Mouse (Mus musculus) heart, embryonic 15.5 days (tissue): Measurements from ENCODE around the gene Zfp995. TPM values are rescaled to one million over a fixed set of nuclear protein-coding genes. Genes with fewer than 3 reads are reported as not detected.
"Not testable (repeated sequence)": the region's sequence is repeated elsewhere in the genome, so short reads cannot be mapped to it uniquely, and the experiment has no call there.

Experiments used
- ATAC-seq: fragments of 200-750 bp; cut with Nextera tagmentation; replicated peaks from 2 replicates; pipeline ENCODE4 v1.8.0; 2017; ENCODE audit warnings: low read depth, moderate TSS enrichment; ENCODE audit not compliant: insufficient number of reproducible peaks, insufficient read depth, low FRiP score
- H3K27ac ChIP-seq: fragments of 300-500 bp; sonication (generic); 2 replicates; pipeline ENCODE4 v1.5.1; 2015; ENCODE audit warnings: mild to moderate bottlenecking, inconsistent platforms
- H3K27me3 ChIP-seq: fragments of 300-500 bp; sonication (generic); 2 replicates; pipeline ENCODE4 v1.6.1; 2015; ENCODE audit warnings: inconsistent platforms
- H3K36me3 ChIP-seq: fragments of 300-500 bp; sonication (generic); 2 replicates; pipeline ENCODE4 v1.6.1; 2015; ENCODE audit warnings: mild to moderate bottlenecking, inconsistent platforms
- H3K4me1 ChIP-seq: fragments of 300-500 bp; sonication (generic); replicated peaks from 2 replicates; pipeline ENCODE4 v1.6.1; 2015; ENCODE audit warnings: inconsistent platforms
- H3K4me2 ChIP-seq: fragments of 300-500 bp; sonication (generic); 2 replicates; pipeline ENCODE4 v1.6.1; 2015; ENCODE audit warnings: inconsistent platforms, mild to moderate bottlenecking, moderate library complexity
- H3K4me3 ChIP-seq: fragments of 300-500 bp; sonication (generic); 2 replicates; pipeline ENCODE4 v1.5.1; 2015; ENCODE audit warnings: mild to moderate bottlenecking, inconsistent platforms
- H3K9ac ChIP-seq: fragments of 300-500 bp; sonication (generic); 2 replicates; pipeline ENCODE4 v1.6.1; 2015; ENCODE audit warnings: mild to moderate bottlenecking, inconsistent platforms
- H3K9me3 ChIP-seq: fragments of 300-500 bp; sonication (generic); replicated peaks from 2 replicates; pipeline ENCODE4 v1.6.1; 2016; ENCODE audit warnings: inconsistent platforms
- WGBS: fragments of 180-500 bp; shearing (Covaris S2); methylation state at CpG from one replicate; pipeline ENCODE4 v1.1.7; 2015; ENCODE audit warnings: mixed read lengths; 5-methylcytosine and 5-hydroxymethylcytosine counted together
- polyA plus RNA-seq: library from polyadenylated mRNA; unstranded; fragments of >200 nt; fragmentation: Nextera tagmentation; extraction: Ambion mirVana; gene quantifications from 2 replicates; pipeline ENCODE4 v1.2.1, GENCODE M21; 2015

Zfp995 gene
- polyA plus RNA-seq = 4.1 and 4.2 TPM in 2 replicates

GRCm38 (mm10) chr17:21909456-21910052 is at the start of gene Zfp995:
Gene Zfp995, minus strand, starts transcription at chr17:21909926.
- Histone ChIP-seq H3K4me3 (peak within 1 kb of the TSS; percentile 81), H3K9ac (peak within 1 kb of the TSS; percentile 70), H3K4me2 (peak within 1 kb of the TSS; percentile 77), H3K27ac (peak within 1 kb of the TSS; percentile 52)
- H3K27me3 ChIP-seq, H3K36me3 ChIP-seq, H3K9me3 ChIP-seq, H3K4me1 ChIP-seq: not testable (repeated sequence)
- under 1% methylated on average over 24 of the region's 24 CpGs for WGBS
- peak; percentile 91 for ATAC-seq

- ATAC-seq = peak; percentile 53
- H3K27ac ChIP-seq = 0 out of 2 replicates have a peak overlapping the region, but pooled peaks have one; percentile 52
- no peaks in the 10 kb centered on the region; the same call in 1 of the 2 replicates for H3K36me3 ChIP-seq
- H3K9ac ChIP-seq = peak overlapping the region; percentile 70
- H3K4me1 ChIP-seq = 0 out of 2 replicates have a peak, but pooled peaks cover 2% of the 10 kb centered on the region
- WGBS = 1% methylated on average over 3 of the region's 3 CpGs
- H3K4me3 ChIP-seq = peak overlapping the region; percentile 81
- H3K9me3 ChIP-seq = no peaks in the 10 kb centered on the region
- no peaks in the 10 kb centered on the region for H3K27me3 ChIP-seq
- peak overlapping the region; percentile 77 for H3K4me2 ChIP-seq
These were observed 687 bp downstream of the Zfp995 start for GRCm38 (mm10) chr17:21909039-21909438.

- no peaks in the 10 kb centered on the region for H3K27me3 ChIP-seq
- no peaks in the 10 kb centered on the region for H3K36me3 ChIP-seq
- H3K4me1 ChIP-seq = no peaks in the 10 kb centered on the region
- 61% methylated on average over 1 of the region's 1 CpGs for WGBS
- no peak overlapping the region for H3K27ac ChIP-seq
- H3K4me2 ChIP-seq = no peak overlapping the region
- H3K9ac ChIP-seq = no peak overlapping the region
- H3K9me3 ChIP-seq = 0 out of 2 replicates have a peak, but pooled peaks cover under 1% of the 10 kb centered on the region
- ATAC-seq = no peak
- H3K4me3 ChIP-seq = no peak overlapping the region
These were observed 38.5 kb downstream of the Zfp995 start for GRCm38 (mm10) chr17:21871256-21871655.

GRCm38 (mm10) chr17:21846322-21846582 is 63.5 kb downstream of the Zfp995 start:
- not testable (repeated sequence) for H3K36me3 ChIP-seq, H3K9ac ChIP-seq, H3K4me1 ChIP-seq, H3K27me3 ChIP-seq, H3K4me2 ChIP-seq, ATAC-seq, H3K9me3 ChIP-seq
- Histone ChIP-seq H3K4me3 (0 out of 2 replicates have a peak overlapping the region, but pooled peaks have one; percentile 75), H3K27ac (peak overlapping the region; percentile 80; the same call in 1 of the 2 replicates)
- WGBS = 91% methylated on average over 8 of the region's 8 CpGs

- Histone ChIP-seq H3K9me3 (no peaks in the 10 kb centered on the region), H3K4me1 (peaks cover 6% of the 10 kb centered on the region; the same call in 1 of the 2 replicates), H3K27me3 (no peaks in the 10 kb centered on the region), H3K4me3 (peak within 1 kb of the TSS; percentile 75), H3K4me2 (peak within 1 kb of the TSS; percentile 67), H3K27ac (peak within 1 kb of the TSS; percentile 80), H3K9ac (peak within 1 kb of the TSS; percentile 80), H3K36me3 (no peaks in the 10 kb centered on the region)
- WGBS = 4% methylated on average over 22 of the region's 22 CpGs
- peak; percentile 94 for ATAC-seq
These were observed 64.0 kb downstream of the Zfp995 start, which contains the start of gene Zfp820 for GRCm38 (mm10) chr17:21845545-21846321. Gene Zfp820, minus strand, starts transcription at chr17:21845772.

- H3K9me3 ChIP-seq = no peaks in the 10 kb centered on the region
- H3K27ac ChIP-seq = no peak overlapping the region
- H3K36me3 ChIP-seq = no peaks in the 10 kb centered on the region
- H3K4me1 ChIP-seq = no peaks in the 10 kb centered on the region
- 70% methylated on average over 2 of the region's 2 CpGs for WGBS
- H3K9ac ChIP-seq = no peak overlapping the region
- no peak overlapping the region for H3K4me2 ChIP-seq
- no peak for ATAC-seq
- no peaks in the 10 kb centered on the region for H3K27me3 ChIP-seq
- H3K4me3 ChIP-seq = no peak overlapping the region
These were observed 71.2 kb downstream of the Zfp995 start for GRCm38 (mm10) chr17:21838510-21838909.

Other genes starting within 250 kb of the Zfp995 start
- 2.6 and 3.9 TPM in 2 replicates for gene Gm10226, start 218.1 kb downstream of the Zfp995 start, polyA plus RNA-seq
- 5.3 and 6.0 TPM in 2 replicates for gene Zfp760, start 202.2 kb downstream of the Zfp995 start, polyA plus RNA-seq
- gene Zfp229, start 179.1 kb downstream of the Zfp995 start, polyA plus RNA-seq = 4.2 and 6.7 TPM in 2 replicates
- 4.5 and 4.9 TPM in 2 replicates for gene Zfp820, start 64.2 kb downstream of the Zfp995 start, polyA plus RNA-seq
- 10.7 and 12.2 TPM in 2 replicates for gene Zfp942, start 52.5 kb upstream of the Zfp995 start, polyA plus RNA-seq
- 12.8 and 13.7 TPM in 2 replicates for gene Zfp943, start 52.6 kb upstream of the Zfp995 start, polyA plus RNA-seq